In the genomic region with DNA sequence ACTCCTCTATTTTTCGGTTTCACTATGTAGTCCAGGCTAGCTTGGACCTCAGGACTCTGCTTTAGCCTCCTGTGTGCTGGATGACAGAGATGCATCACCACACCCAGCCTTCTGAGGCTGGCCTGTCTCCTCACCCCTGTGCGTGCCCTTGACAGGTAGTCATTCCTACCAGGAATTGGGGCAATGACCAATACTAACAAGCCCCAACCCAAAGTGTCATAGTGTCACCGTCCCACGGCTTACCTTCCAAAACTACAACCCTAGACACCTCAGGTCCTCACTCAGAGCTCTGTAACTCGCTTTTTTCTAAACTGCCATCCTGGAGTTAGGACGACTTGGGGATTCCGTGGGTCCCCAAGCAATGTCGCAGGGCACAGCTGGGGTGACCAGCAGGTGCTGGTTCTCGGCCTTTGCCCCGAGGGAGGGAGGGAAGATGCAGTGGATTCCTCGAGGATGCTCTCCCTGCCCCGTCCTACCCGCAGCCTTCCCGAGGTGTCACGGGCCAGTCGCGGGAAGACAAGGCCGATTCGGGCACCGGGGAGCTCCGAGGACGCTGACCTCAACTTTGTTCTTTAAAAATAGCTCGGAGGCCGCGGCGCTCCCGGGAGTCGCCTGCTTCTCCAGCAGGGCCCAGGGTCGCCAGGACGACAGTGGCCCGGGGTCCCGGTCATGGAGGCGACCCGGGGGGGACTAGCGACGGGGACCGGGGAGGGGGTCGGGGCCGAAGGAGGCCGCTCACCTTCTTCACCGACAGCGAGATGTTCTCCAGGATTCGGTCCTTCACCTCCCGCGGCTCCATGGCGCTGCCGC, we compare ENCODE assay signal across 1 mouse cellular context.
TF ChIP-seq lines count a peak whose summit lies in the region.

No protein-coding gene starts in this region.

TF ChIP-seq in CH12.LX, 34 proteins besides CTCF, POLR2A, EP300 and RAD21:
- TF ChIP-seq MEF2A (IDR thresholded peaks at IDR 0.05; ENCODE audit: borderline replicate concordance, low read depth, low read length): no peak
